Mouse (Mus musculus) embryonic facial prominence, embryonic 12.5 days (tissue): ENCODE measurements at regions not wholly inside any gene's neighbourhood (a gene's known extent, or its start where the extent isn't known, plus 50 kb on each side); places are given as distances from the start of the nearest gene placed in this dataset. TPM values are rescaled to one million over a fixed set of nuclear protein-coding genes. Genes with fewer than 3 reads are reported as not detected.

ENCODE experiments used
- microRNA-seq: library from miRNA; unstranded; fragments of <30 nt; microRNA quantifications from one replicate; pipeline ENCODE4, GENCODE M21; 2017

Small RNAs in the stretch of these regions (microRNA-seq; reads per million reads assigned to microRNA genes)
- gene Gm23061, result not detected
